In the genomic region with DNA sequence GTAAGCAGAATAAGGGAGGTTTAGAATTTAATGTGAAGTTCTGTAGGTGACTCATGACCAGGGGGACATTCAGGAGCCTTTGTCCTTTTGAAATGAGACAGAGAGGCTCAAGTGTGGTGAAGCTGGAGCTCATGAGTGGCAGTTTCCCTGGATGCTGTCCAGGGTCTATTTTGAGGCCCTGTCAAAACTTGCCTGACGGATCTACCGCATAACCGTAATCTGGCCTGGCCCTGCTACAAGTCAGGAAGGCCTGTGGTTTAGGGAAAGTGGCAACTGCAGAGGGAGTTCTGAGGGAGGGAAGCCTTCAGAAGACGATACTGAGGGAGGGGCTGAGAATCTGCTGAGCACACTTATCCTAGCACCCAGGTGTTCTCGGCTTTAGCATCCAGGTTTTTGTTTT, we compare ENCODE assay signal across 10 mouse cellular contexts. TPM values are rescaled to one million over a fixed set of nuclear protein-coding genes. Genes with fewer than 3 reads are reported as not detected.
DNase-seq lines count a peak whose midpoint lies in the region; ATAC-seq and TF ChIP-seq lines count a peak whose summit lies in the region.
"Had no signal": no experiment of that assay in that cellular context is flagged by ENCODE, and none has a peak within 500 bp of the region (broad histone marks: within the 10 kb centered on the region; RNA-seq: fewer than 3 reads in every experiment).

No protein-coding gene starts in this region.

- H3K27ac ChIP-seq in liver, adult 2 months (replicated peaks; ENCODE audit: insufficient read depth, low read depth, low read length) = peak overlapping the region; percentile 28; the same call in 1 of the 2 replicates
- no peak overlapping the region; the same call in 1 of the 2 replicates for H3K27ac ChIP-seq in liver, embryonic 12.5 days
- H3K27ac ChIP-seq in bone marrow macrophage, adult 2 months (ENCODE audit: insufficient read depth, low read depth, low read length) = peak overlapping the region; percentile 49
- peak overlapping the region; percentile 84 to 86 for H3K27ac ChIP-seq in heart, embryonic 14.5 days (replicated peaks in 1 of 2; ENCODE audit: control insufficient read depth in 1 of 2, insufficient read depth in 1 of 2, low read depth in 2 of 2, low read length in 2 of 2)
- H3K27ac ChIP-seq in hindbrain, embryonic 13.5 days = no peak overlapping the region
- no peak overlapping the region for H3K27ac ChIP-seq in layer of hippocampus, adult 2 months
- H3K27ac ChIP-seq in limb, embryonic 10.5 days = no peak overlapping the region
- H3K27ac ChIP-seq: liver, embryonic 14.5 days; neural tube, embryonic 13.5 days had no signal

- H3K79me2 ChIP-seq in liver, adult 2 months (ENCODE audit: control insufficient read depth, insufficient read depth, low read length) = peaks cover 21% of the 10 kb centered on the region; the same call in 1 of the 2 replicates

- peak; percentile 55 for DNase-seq in liver, adult 2 months (ENCODE audit: extremely low read depth, low read depth, low spot score)
- DNase-seq in layer of hippocampus, adult 2 months (ENCODE audit: low spot score in 2 of 2) = no peak
- no peak for DNase-seq in limb, embryonic 10.5 days (ENCODE audit: low spot score)

- H3K4me3 ChIP-seq in liver, adult 2 months (ENCODE audit: insufficient read depth, low read depth, low read length) = no peak overlapping the region
- no peak overlapping the region for H3K4me3 ChIP-seq in liver, embryonic 12.5 days
- no peak overlapping the region for H3K4me3 ChIP-seq in bone marrow macrophage, adult 2 months (ENCODE audit: insufficient read depth, low read length)
- no peak overlapping the region for H3K4me3 ChIP-seq in heart, embryonic 14.5 days (ENCODE audit: control insufficient read depth in 1 of 2, insufficient read depth in 1 of 2, low read depth in 1 of 2, low read length in 2 of 2)
- no peak overlapping the region for H3K4me3 ChIP-seq in hindbrain, embryonic 13.5 days
- no peak overlapping the region for H3K4me3 ChIP-seq in layer of hippocampus, adult 2 months
- no peak overlapping the region for H3K4me3 ChIP-seq in limb, embryonic 10.5 days
- H3K4me3 ChIP-seq: neural tube, embryonic 13.5 days had no signal

- no peak for TF ChIP-seq POLR2A in liver, adult 2 months (IDR thresholded peaks at IDR 0.05; ENCODE audit: extremely low read depth, insufficient read depth, low read length)
- no peak for TF ChIP-seq POLR2A in bone marrow macrophage, adult 2 months (IDR thresholded peaks at IDR 0.05; ENCODE audit: borderline replicate concordance, low read depth, low read length)

- no peaks in the 10 kb centered on the region for H3K27me3 ChIP-seq in liver, adult 2 months (ENCODE audit: control insufficient read depth, insufficient read depth, low read length)
- no peaks in the 10 kb centered on the region for H3K27me3 ChIP-seq in liver, embryonic 12.5 days (replicated peaks)
- H3K27me3 ChIP-seq in heart, embryonic 14.5 days (ENCODE audit: control insufficient read depth, insufficient read depth, low read length) = no peaks in the 10 kb centered on the region
- no peaks in the 10 kb centered on the region for H3K27me3 ChIP-seq in hindbrain, embryonic 13.5 days
- H3K27me3 ChIP-seq in limb, embryonic 10.5 days (ENCODE audit: low read depth, poor library complexity, severe bottlenecking) = no peaks in the 10 kb centered on the region
- H3K27me3 ChIP-seq: neural tube, embryonic 13.5 days had no signal

- WGBS in liver, adult 2 months = 24% methylated on average over 5 of the region's 5 CpGs
- 19% methylated on average over 5 of the region's 5 CpGs for WGBS in liver, embryonic 12.5 days (ENCODE audit: insufficient replicate concordance)
- 22% methylated on average over 5 of the region's 5 CpGs for WGBS in heart, embryonic 14.5 days
- WGBS in hindbrain, embryonic 13.5 days = 82% methylated on average over 5 of the region's 5 CpGs
- WGBS in limb, embryonic 10.5 days = 83% methylated on average over 5 of the region's 5 CpGs

- ATAC-seq in liver, embryonic 12.5 days = no peak
- ATAC-seq in heart, embryonic 14.5 days (ENCODE audit: insufficient number of reproducible peaks, insufficient read depth, low FRiP score, low read depth) = peak; percentile 51; the same call in 1 of the 2 replicates
- peak; percentile 53 for ATAC-seq in megakaryocyte-erythroid progenitor cell, adult 5-6 weeks (replicated peaks; ENCODE audit: low FRiP score, low TSS enrichment, poor library complexity, severe bottlenecking)
- ATAC-seq in hindbrain, embryonic 13.5 days (ENCODE audit: low FRiP score) = no peak

- no peak for TF ChIP-seq CTCF in liver, adult 2 months (IDR thresholded peaks at IDR 0.05; ENCODE audit: low read depth, low read length)
- TF ChIP-seq CTCF in bone marrow macrophage, adult 2 months (IDR thresholded peaks at IDR 0.05; ENCODE audit: low read depth, low read length) = no peak
- no peak for TF ChIP-seq CTCF in layer of hippocampus, adult 2 months (conservative IDR thresholded peaks at IDR 0.05)

- H3K9me3 ChIP-seq in liver, embryonic 12.5 days (replicated peaks) = no peaks in the 10 kb centered on the region
- H3K9me3 ChIP-seq in heart, embryonic 14.5 days (ENCODE audit: control insufficient read depth, low read length) = no peaks in the 10 kb centered on the region
- H3K9me3 ChIP-seq in hindbrain, embryonic 13.5 days = no peaks in the 10 kb centered on the region
- H3K9me3 ChIP-seq in limb, embryonic 10.5 days (replicated peaks) = no peaks in the 10 kb centered on the region
- H3K9me3 ChIP-seq: neural tube, embryonic 13.5 days had no signal

- peak overlapping the region; percentile 29; the same call in 1 of the 2 replicates for H3K9ac ChIP-seq in liver, adult 2 months (ENCODE audit: low read depth, low read length)
- H3K9ac ChIP-seq in liver, embryonic 12.5 days = no peak overlapping the region
- H3K9ac ChIP-seq in heart, embryonic 14.5 days (ENCODE audit: low read length) = peak overlapping the region; percentile 45
- no peak overlapping the region for H3K9ac ChIP-seq in hindbrain, embryonic 13.5 days
- H3K9ac ChIP-seq: liver, embryonic 14.5 days; neural tube, embryonic 13.5 days had no signal

- H3K4me1 ChIP-seq in liver, adult 2 months (ENCODE audit: control insufficient read depth, insufficient read depth, low read length) = peaks cover 19% of the 10 kb centered on the region
- H3K4me1 ChIP-seq in liver, embryonic 12.5 days = peaks cover 68% of the 10 kb centered on the region
- H3K4me1 ChIP-seq in bone marrow macrophage, adult 2 months (ENCODE audit: control insufficient read depth, insufficient read depth, low read length) = peaks cover 24% of the 10 kb centered on the region
- peaks cover 11 to 65% of the 10 kb centered on the region in 2 experiments for H3K4me1 ChIP-seq in heart, embryonic 14.5 days (ENCODE audit: control insufficient read depth in 2 of 2, insufficient read depth in 2 of 2, low read length in 2 of 2)
- H3K4me1 ChIP-seq in hindbrain, embryonic 13.5 days (replicated peaks) = peaks cover 21% of the 10 kb centered on the region
- H3K4me1 ChIP-seq in limb, embryonic 10.5 days = peaks cover 13% of the 10 kb centered on the region

- H3K36me3 ChIP-seq in liver, adult 2 months (ENCODE audit: control insufficient read depth, insufficient read depth, low read length) = peaks cover 3% of the 10 kb centered on the region; the same call in 1 of the 2 replicates
- H3K36me3 ChIP-seq in liver, embryonic 12.5 days = 0 out of 2 replicates have a peak, but pooled peaks cover 7% of the 10 kb centered on the region
- H3K36me3 ChIP-seq in heart, embryonic 14.5 days (ENCODE audit: control insufficient read depth, insufficient read depth, low read length) = peaks cover 4% of the 10 kb centered on the region; the same call in 1 of the 2 replicates
- H3K36me3 ChIP-seq in hindbrain, embryonic 13.5 days = no peaks in the 10 kb centered on the region; the same call in 1 of the 2 replicates
- H3K36me3 ChIP-seq in limb, embryonic 10.5 days = 0 out of 2 replicates have a peak, but pooled peaks cover 10% of the 10 kb centered on the region
- H3K36me3 ChIP-seq: neural tube, embryonic 13.5 days had no signal

- H3K4me2 ChIP-seq in liver, embryonic 12.5 days = no peak overlapping the region
- H3K4me2 ChIP-seq in heart, embryonic 14.5 days (ENCODE audit: low read length) = peak overlapping the region; percentile 94
- no peak overlapping the region for H3K4me2 ChIP-seq in hindbrain, embryonic 13.5 days
- H3K4me2 ChIP-seq: neural tube, embryonic 13.5 days had no signal

RNA-seq across cellular contexts. Expression of gene Lrrfip2, which starts 5.1 kb away (rescaled TPM):
- total RNA-seq in liver, adult 2 months (2014; rRNA removed) = 24.6 and 37.8 TPM in 2 replicates
- 9.3 and 9.7 TPM in 2 replicates for polyA plus RNA-seq in liver, adult 2 months (2012; rRNA removed)
- 29.5 and 30.6 TPM in 2 replicates for polyA plus RNA-seq in liver, embryonic 12.5 days (2016; fragmentation: Nextera tagmentation; extraction: Ambion mirVana)
- polyA plus RNA-seq in bone marrow macrophage, adult 2 months (2012; ENCODE audit: insufficient read depth, insufficient read length, missing spikeins) = 67.7 and 71.5 TPM in 2 replicates
- 75.3 and 78.8 TPM in 2 replicates for polyA plus RNA-seq in heart, embryonic 14.5 days (2014; fragmentation: Nextera tagmentation; extraction: Ambion mirVana)
- total RNA-seq in megakaryocyte-erythroid progenitor cell, adult 5-6 weeks (2014; fragmentation: Nextera tagmentation) = 15.9 and 31.8 TPM in 2 replicates
- total RNA-seq in megakaryocyte-erythroid progenitor cell, adult 5-6 weeks (2017) = 54.7 and 56.0 TPM in 2 replicates
- polyA plus RNA-seq in hindbrain, embryonic 13.5 days (2015; fragmentation: Nextera tagmentation; extraction: Ambion mirVana) = 42.3 and 45.9 TPM in 2 replicates
- 10 to 100 TPM; 37.2 to 38.0 TPM for total RNA-seq in layer of hippocampus, adult 2 months (2021)
- 38.2 and 39.7 TPM in 2 replicates for polyA plus RNA-seq in limb, embryonic 10.5 days (2016; fragmentation: Nextera tagmentation; extraction: Ambion mirVana)

Comparison
In these comparisons a context has a peak if more than half of its experiments do, and no peak if none do; other contexts are left out.
1. H3K27ac ChIP-seq: peak in liver, adult 2 months (single experiment), bone marrow macrophage, adult 2 months (single experiment) and heart, embryonic 14.5 days (2 of 2); none in liver, embryonic 12.5 days (single experiment), hindbrain, embryonic 13.5 days (single experiment), layer of hippocampus, adult 2 months (single experiment) and limb, embryonic 10.5 days (single experiment).
2. H3K9ac ChIP-seq: peak in liver, adult 2 months (single experiment) and heart, embryonic 14.5 days (single experiment); none in liver, embryonic 12.5 days (single experiment) and hindbrain, embryonic 13.5 days (single experiment).
3. ATAC-seq: peak in heart, embryonic 14.5 days (single experiment) and megakaryocyte-erythroid progenitor cell, adult 5-6 weeks (single experiment); none in liver, embryonic 12.5 days (single experiment) and hindbrain, embryonic 13.5 days (single experiment).